Mouse (Mus musculus): ENCODE measurements around the gene Gse1.

GRCm38 (mm10) chr8:120510035-120510416 is 281.8 kb downstream of the Gse1 start:
- TF ChIP-seq CTCF (IDR thresholded peaks at IDR 0.05; ENCODE audit: extremely low read depth, insufficient read length, insufficient replicate concordance, low read depth, low read length) (no peak), POLR2A (IDR thresholded peaks at IDR 0.05; ENCODE audit: low read depth, low read length) (no peak)
